Mouse (Mus musculus): Measurements from ENCODE around the gene Fxyd3. TPM values are rescaled to one million over a fixed set of nuclear protein-coding genes. Genes with fewer than 3 reads are reported as not detected.
A peak's percentile ranks its signal among the peaks of the same experiment; 100 is the strongest.

Fxyd3 gene
- polyA plus RNA-seq, 1 experiment, result 0.64 TPM

GRCm38 (mm10) chr7:31055354-31055824 is 21.1 kb downstream of the Fxyd3 start:
- TF ChIP-seq CTCF (IDR thresholded peaks at IDR 0.05; ENCODE audit: control insufficient read depth, insufficient read depth, insufficient replicate concordance, low read depth, low read length) (no peak), POLR2A (IDR thresholded peaks at IDR 0.05; ENCODE audit: control insufficient read depth, low read depth, low read length) (no peak)
- Histone ChIP-seq H3K27me3 (ENCODE audit: control insufficient read depth, insufficient read depth, low read length) (no peaks in the 10 kb centered on the region; the same call in 1 of the 2 replicates), H3K36me3 (ENCODE audit: control insufficient read depth, insufficient read depth, low read length) (no peaks in the 10 kb centered on the region), H3K4me1 (ENCODE audit: control insufficient read depth, insufficient read depth, low read length) (peaks cover 14% of the 10 kb centered on the region), H3K4me3 (ENCODE audit: control insufficient read depth, low read depth, low read length) (peak overlapping the region; percentile 46), H3K27ac (ENCODE audit: control insufficient read depth, insufficient read depth, low read depth, low read length) (peak overlapping the region; percentile 86)

- Histone ChIP-seq H3K27me3 (ENCODE audit: control insufficient read depth, insufficient read depth, low read length) (no peaks in the 10 kb centered on the region; the same call in 1 of the 2 replicates), H3K36me3 (ENCODE audit: control insufficient read depth, insufficient read depth, low read length) (no peaks in the 10 kb centered on the region), H3K4me3 (ENCODE audit: control insufficient read depth, low read depth, low read length) (peak overlapping the region; percentile 46), H3K27ac (ENCODE audit: control insufficient read depth, insufficient read depth, low read depth, low read length) (peak overlapping the region; percentile 86), H3K4me1 (ENCODE audit: control insufficient read depth, insufficient read depth, low read length) (peaks cover 14% of the 10 kb centered on the region)
- TF ChIP-seq CTCF (IDR thresholded peaks at IDR 0.05; ENCODE audit: control insufficient read depth, insufficient read depth, insufficient replicate concordance, low read depth, low read length) (no peak), POLR2A (IDR thresholded peaks at IDR 0.05; ENCODE audit: control insufficient read depth, low read depth, low read length) (no peak)
Observed at GRCm38 (mm10) chr7:31054661-31055320, 21.7 kb downstream of the Fxyd3 start.

GRCm38 (mm10) chr7:31053882-31054447 is 22.5 kb downstream of the Fxyd3 start:
- Histone ChIP-seq H3K4me3 (ENCODE audit: control insufficient read depth, low read depth, low read length) (peak overlapping the region; percentile 46), H3K4me1 (ENCODE audit: control insufficient read depth, insufficient read depth, low read length) (peaks cover 11% of the 10 kb centered on the region), H3K27ac (ENCODE audit: control insufficient read depth, insufficient read depth, low read depth, low read length) (peak overlapping the region; percentile 18), H3K27me3 (ENCODE audit: control insufficient read depth, insufficient read depth, low read length) (no peaks in the 10 kb centered on the region; the same call in 1 of the 2 replicates), H3K36me3 (ENCODE audit: control insufficient read depth, insufficient read depth, low read length) (no peaks in the 10 kb centered on the region)
- no peak for TF ChIP-seq CTCF (IDR thresholded peaks at IDR 0.05; ENCODE audit: control insufficient read depth, insufficient read depth, insufficient replicate concordance, low read depth, low read length)
- no peak for TF ChIP-seq POLR2A (IDR thresholded peaks at IDR 0.05; ENCODE audit: control insufficient read depth, low read depth, low read length)

- H3K27me3 ChIP-seq (ENCODE audit: control insufficient read depth, insufficient read depth, low read length), result no peaks in the 10 kb centered on the region; the same call in 1 of the 2 replicates
- H3K4me3 ChIP-seq (ENCODE audit: control insufficient read depth, low read depth, low read length), result peak overlapping the region; percentile 25
- no peak for TF ChIP-seq CTCF (IDR thresholded peaks at IDR 0.05; ENCODE audit: control insufficient read depth, insufficient read depth, insufficient replicate concordance, low read depth, low read length)
- peaks cover 9% of the 10 kb centered on the region for H3K4me1 ChIP-seq (ENCODE audit: control insufficient read depth, insufficient read depth, low read length)
- no peaks in the 10 kb centered on the region for H3K36me3 ChIP-seq (ENCODE audit: control insufficient read depth, insufficient read depth, low read length)
- no peak overlapping the region for H3K27ac ChIP-seq (ENCODE audit: control insufficient read depth, insufficient read depth, low read depth, low read length)
Observed at GRCm38 (mm10) chr7:31052636-31053434, 23.7 kb downstream of the Fxyd3 start.

- peaks cover 9% of the 10 kb centered on the region for H3K4me1 ChIP-seq (ENCODE audit: control insufficient read depth, insufficient read depth, low read length)
- no peaks in the 10 kb centered on the region for H3K36me3 ChIP-seq (ENCODE audit: control insufficient read depth, insufficient read depth, low read length)
- no peak overlapping the region; the same call in 1 of the 2 replicates for H3K4me3 ChIP-seq (ENCODE audit: control insufficient read depth, low read depth, low read length)
- H3K27me3 ChIP-seq (ENCODE audit: control insufficient read depth, insufficient read depth, low read length), result no peaks in the 10 kb centered on the region; the same call in 1 of the 2 replicates
- TF ChIP-seq POLR2A (IDR thresholded peaks at IDR 0.05; ENCODE audit: control insufficient read depth, low read depth, low read length) (no peak), CTCF (IDR thresholded peaks at IDR 0.05; ENCODE audit: control insufficient read depth, insufficient read depth, insufficient replicate concordance, low read depth, low read length) (no peak)
- no peak overlapping the region for H3K27ac ChIP-seq (ENCODE audit: control insufficient read depth, insufficient read depth, low read depth, low read length)
Observed at GRCm38 (mm10) chr7:31052251-31052635, 24.3 kb downstream of the Fxyd3 start.

GRCm38 (mm10) chr7:31051321-31052021 is 25.0 kb downstream of the Fxyd3 start, which contains the start of gene Fxyd7:
Fxyd7 (minus strand) TSS chr7:31051467.
- peaks cover 9% of the 10 kb centered on the region for H3K4me1 ChIP-seq (ENCODE audit: control insufficient read depth, insufficient read depth, low read length)
- no peaks in the 10 kb centered on the region for H3K36me3 ChIP-seq (ENCODE audit: control insufficient read depth, insufficient read depth, low read length)
- H3K27me3 ChIP-seq (ENCODE audit: control insufficient read depth, insufficient read depth, low read length), result no peaks in the 10 kb centered on the region; the same call in 1 of the 2 replicates
- no peak within 1 kb of the TSS for H3K27ac ChIP-seq (ENCODE audit: control insufficient read depth, insufficient read depth, low read depth, low read length)
- no peak within 1 kb of the TSS for H3K4me3 ChIP-seq (ENCODE audit: control insufficient read depth, low read depth, low read length)
- TF ChIP-seq POLR2A (IDR thresholded peaks at IDR 0.05; ENCODE audit: control insufficient read depth, low read depth, low read length) (no peak), CTCF (IDR thresholded peaks at IDR 0.05; ENCODE audit: control insufficient read depth, insufficient read depth, insufficient replicate concordance, low read depth, low read length) (no peak)

Data from testis, adult 2 months (tissue).